Mouse (Mus musculus) brain, adult 2 months (tissue): ENCODE measurements around the gene Smarcc2.
"Not testable (repeated sequence)": the region's sequence is repeated elsewhere in the genome, so short reads cannot be mapped to it uniquely, and the experiment has no call there.

ENCODE experiments used
- DNase-seq: peaks from one replicate; pipeline ENCODE4 v3.0.0; 2011; ENCODE audit warnings: low read depth, low spot score

The Smarcc2 gene

GRCm38 (mm10) chr10:128492633-128493311 is 33.7 kb downstream of the Smarcc2 start:
- peak; percentile 75 for DNase-seq

DNA sequence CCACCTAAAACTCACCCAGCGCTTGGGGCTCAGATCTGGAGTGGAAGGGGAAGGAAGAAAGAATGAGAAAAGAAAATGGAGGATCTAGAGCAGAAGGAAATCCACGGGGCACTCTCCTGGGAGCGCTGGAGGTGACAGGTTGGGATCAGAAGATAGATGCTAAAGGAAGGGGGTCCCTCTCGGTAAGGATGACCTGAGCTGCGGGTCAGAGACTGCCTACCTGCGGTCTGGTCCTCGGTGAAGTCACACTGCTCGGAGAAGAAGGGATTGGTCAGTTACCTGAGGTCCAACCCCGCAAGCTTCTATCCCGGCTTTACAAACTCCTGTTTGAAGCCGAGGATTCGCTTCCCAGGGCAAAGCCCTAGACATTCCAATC is 34.3 kb downstream of the Smarcc2 start:
- DNase-seq = no peak

DNA sequence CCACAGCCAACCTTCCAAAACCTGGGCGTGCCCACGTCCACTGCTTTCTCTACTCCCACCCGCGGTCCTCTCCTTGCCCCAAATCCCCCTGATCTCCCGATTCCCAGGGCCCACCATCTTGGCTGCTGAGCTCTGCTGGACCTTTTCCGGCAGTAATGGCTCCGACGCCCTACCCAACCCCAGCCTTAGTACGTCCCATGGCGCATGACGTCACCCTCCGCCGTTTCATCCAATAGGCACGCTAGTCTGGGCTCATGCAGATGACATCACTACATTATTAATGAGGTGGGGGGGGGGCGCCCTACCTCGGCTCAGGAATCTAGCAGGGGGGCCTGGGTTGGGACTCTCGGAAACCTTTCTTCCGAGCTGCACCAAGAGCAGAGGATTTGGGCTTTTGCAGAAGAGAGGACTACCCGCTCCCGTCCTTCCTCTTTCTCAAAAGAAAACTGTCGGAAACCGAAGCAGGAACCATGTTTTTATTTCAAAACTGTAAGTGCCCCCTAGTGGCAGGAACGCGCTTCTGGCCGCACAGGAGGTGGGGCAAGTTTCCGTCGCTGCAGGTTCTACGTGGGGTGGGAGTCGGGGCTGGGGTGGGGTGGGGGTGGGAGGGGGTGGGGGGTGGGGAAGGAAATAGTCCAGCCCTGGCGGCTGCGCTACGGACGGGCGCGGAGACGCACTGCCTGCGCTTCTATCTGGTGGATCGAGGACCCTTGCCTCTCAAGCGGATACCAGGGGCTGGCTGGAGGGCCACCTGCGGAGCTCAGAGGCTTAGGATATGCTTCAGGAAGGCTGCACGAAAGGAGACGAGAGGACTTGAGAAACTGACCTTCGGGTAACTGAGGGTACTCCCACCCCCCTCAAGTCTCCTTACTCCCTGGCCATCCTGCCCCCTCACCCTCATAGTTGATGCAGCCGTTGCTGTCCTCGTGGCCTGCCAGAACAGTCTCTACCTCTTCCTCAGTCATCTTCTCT is 34.9 kb downstream of the Smarcc2 start, which contains the start of gene Myl6:
Myl6 (minus strand) TSS at position 451 of the 972 bp plus-strand sequence.
- peak; percentile 100 for DNase-seq

GRCm38 (mm10) chr10:128494667-128495245 is 35.7 kb downstream of the Smarcc2 start:
- no peak for DNase-seq

- no peak for DNase-seq
Observed at GRCm38 (mm10) chr10:128495270-128495669, 36.2 kb downstream of the Smarcc2 start.

GRCm38 (mm10) chr10:128495903-128496302 is 36.9 kb downstream of the Smarcc2 start:
- no peak for DNase-seq

DNA sequence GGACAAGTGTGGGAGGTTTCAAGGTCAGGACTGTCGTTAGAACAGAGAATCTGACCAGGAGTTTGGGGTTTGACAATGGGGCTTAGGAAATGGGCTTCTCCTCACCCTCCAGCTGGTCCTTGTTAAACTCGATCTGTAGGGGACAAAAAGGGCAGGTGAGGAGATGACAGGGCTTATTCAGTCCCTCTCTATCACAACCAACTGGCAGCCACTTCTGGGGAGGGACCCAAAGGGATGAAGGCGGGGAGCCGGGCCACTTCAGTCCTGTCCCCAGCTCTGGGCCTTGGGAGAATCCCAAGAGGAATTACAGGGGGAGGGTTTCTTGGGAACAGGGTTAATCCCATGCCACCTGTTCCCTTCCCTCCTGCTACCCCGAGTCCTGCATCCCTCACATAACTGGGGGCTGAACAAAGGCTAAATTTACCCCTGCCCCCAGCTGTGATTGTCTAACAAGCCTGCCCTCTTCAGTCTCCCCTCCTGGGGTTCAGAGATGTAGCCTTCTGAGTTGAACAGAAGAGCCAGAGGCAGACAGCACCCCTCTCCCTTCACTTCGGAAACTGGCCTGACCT is 37.5 kb downstream of the Smarcc2 start:
- no peak for DNase-seq

DNA sequence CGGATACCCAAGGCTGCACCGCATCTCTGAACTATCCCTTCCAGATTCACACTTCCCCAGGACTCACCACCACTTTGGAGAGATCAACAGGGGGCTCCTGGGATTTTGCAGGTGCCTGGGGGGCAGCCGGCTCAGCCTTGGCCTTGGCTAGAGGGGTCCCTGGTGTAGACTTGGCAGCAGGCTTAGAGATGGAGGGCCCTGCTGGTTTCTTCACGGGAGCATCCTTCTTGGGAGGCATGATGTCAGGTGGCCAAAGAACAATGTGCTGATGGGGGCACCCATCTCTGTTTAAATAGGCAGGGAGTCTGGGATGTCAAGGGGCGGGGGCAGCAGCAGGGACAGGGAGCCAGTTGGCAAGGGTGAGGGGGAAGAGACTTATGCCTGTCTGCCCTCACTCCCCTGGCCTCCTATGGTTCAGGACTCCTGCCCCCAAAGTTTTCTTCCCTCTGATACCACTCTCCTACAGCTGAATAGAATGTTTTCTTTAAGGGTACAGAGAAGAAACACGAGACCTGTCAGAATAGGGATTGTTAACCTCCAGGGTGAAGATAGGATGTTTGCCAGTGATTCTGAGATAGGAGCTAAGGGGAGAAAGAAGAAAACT is 38.2 kb downstream of the Smarcc2 start:
- no peak for DNase-seq

- peak; percentile 99 for DNase-seq
Observed at GRCm38 (mm10) chr10:128498590-128498989, 39.5 kb downstream of the Smarcc2 start, which contains the start of gene Myl6b. TSS of gene Myl6b (minus strand) at chr10:128498685.

DNA sequence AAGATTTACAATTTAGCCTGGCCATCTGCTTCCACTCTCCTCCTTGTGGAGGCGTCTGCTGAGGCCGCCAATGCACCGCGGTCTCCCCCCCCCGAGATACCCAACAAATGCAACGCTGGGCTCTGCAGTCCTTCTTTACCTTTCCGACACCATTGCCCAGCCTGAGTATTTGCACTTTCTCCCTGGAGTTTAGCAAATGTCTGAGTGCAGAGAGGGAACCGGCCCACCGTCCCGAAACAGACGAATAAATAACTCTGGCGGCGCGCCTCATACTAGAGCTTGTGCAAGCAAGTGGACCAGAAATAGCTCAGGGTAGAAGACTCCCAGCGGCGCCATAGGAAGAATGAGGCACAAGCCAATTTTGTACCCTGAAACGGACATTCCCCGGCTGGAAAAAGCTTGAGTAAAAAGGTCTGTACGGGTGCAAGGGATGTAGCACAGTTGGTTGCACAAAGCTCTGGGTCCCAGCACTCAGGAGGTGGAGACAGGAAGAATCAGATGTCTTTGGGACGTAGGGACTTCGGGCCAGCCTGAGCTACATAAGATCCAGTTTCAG is 40.1 kb downstream of the Smarcc2 start:
- peak; percentile 70 for DNase-seq

- no peak for DNase-seq
Observed at GRCm38 (mm10) chr10:128502341-128502740, 43.3 kb downstream of the Smarcc2 start.

- DNase-seq = no peak
Observed at GRCm38 (mm10) chr10:128503532-128503931, 44.5 kb downstream of the Smarcc2 start.

- no peak for DNase-seq
Observed at GRCm38 (mm10) chr10:128504012-128504411, 45.0 kb downstream of the Smarcc2 start.

- no peak for DNase-seq
Observed at GRCm38 (mm10) chr10:128504641-128505370, 45.8 kb downstream of the Smarcc2 start.

- not testable (repeated sequence) for DNase-seq
Observed at GRCm38 (mm10) chr10:128505371-128505667, 46.3 kb downstream of the Smarcc2 start.

- no peak for DNase-seq
Observed at GRCm38 (mm10) chr10:128505974-128506373, 46.9 kb downstream of the Smarcc2 start.

GRCm38 (mm10) chr10:128508260-128508659 is 49.2 kb downstream of the Smarcc2 start:
- DNase-seq = no peak

GRCm38 (mm10) chr10:128509203-128509602 is 50.2 kb downstream of the Smarcc2 start:
- no peak for DNase-seq

DNA sequence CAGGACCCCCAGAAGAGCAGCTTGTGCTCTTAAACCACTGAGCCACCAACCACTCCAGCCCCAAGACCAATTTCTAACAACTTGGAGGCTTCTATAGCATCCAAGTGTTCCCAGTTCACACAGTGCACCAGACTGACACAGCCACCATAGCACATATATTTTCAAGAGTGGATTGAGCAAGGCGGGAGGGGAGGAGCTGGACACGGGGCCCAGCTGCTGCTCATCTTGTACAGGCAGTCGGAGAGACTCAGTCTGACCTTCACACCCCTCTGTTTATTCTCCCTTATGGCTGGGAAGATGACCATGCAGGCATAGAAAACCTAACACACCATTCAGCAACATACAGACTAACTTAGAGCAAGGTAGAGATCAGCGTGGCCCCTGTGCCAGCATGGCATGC is 50.8 kb downstream of the Smarcc2 start:
- DNase-seq = no peak

DNA sequence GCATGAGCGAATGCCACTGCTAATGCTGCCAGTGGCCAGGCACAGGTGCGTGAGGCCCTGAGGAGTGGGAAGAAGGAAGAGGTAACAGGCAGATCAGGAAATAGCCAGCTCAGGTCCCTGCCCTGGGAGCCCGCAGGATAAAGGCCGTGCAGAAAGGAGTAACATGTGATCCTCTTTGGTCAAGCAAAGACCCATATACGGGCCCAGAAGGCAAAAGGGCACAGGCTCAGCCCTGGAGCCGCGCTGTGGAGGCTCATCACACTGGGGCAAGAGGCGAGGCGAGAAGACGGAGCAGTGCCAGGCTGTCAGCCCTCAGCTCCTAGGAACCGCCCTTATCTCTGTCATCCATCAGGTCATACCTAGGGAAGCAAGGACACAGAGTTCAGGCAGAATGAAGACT is 51.3 kb downstream of the Smarcc2 start:
- no peak for DNase-seq

- DNase-seq = no peak
Observed at GRCm38 (mm10) chr10:128511189-128511588, 52.1 kb downstream of the Smarcc2 start.
